27 mouse cellular contexts compared by ENCODE assay signal in the genomic region with DNA sequence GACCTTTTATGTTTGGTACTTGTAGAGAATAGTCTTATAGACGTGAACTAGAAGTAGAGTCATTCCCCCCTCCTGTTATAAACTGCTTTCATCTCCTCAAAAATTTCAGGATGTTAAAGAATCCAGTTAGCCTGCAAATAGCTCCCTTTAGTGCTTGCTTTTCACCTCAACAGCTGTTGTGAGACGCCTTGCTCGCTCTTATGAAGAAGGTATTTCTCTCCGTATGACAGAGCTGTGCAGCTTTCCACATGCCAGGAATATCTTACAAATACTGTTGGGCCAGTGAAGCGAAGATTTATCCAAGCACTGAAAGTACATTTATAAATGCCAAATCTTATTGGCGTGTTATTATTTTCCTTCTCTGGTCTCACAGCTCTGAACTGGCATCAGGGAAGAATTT.
DNase-seq lines count a peak whose midpoint lies in the region; ATAC-seq and TF ChIP-seq lines count a peak whose summit lies in the region.
"Had no signal": no experiment of that assay in that cellular context is flagged by ENCODE, and none has a peak within 500 bp of the region (broad histone marks: within the 10 kb centered on the region; RNA-seq: fewer than 3 reads in every experiment).

No protein-coding gene starts in this region.

- no peaks in the 10 kb centered on the region for H3K36me3 ChIP-seq in lung, postnatal 0 days (ENCODE audit: insufficient read depth, low read length)
- H3K36me3 ChIP-seq: embryonic facial prominence, embryonic 12.5 days; embryonic facial prominence, embryonic 15.5 days; heart, embryonic 12.5 days; heart, embryonic 15.5 days; hindbrain, embryonic 10.5 days had no signal

- ATAC-seq in frontal cortex, adult (ENCODE audit: low TSS enrichment): peak; percentile 61
- peak; percentile 83 for ATAC-seq in lung, postnatal 0 days
- ATAC-seq: forebrain, embryonic 14.5 days; forebrain, postnatal 0 days; hindbrain, postnatal 0 days; Patski had no signal

- H3K9me3 ChIP-seq in lung, postnatal 0 days (ENCODE audit: low read length): no peaks in the 10 kb centered on the region
- H3K9me3 ChIP-seq: embryonic facial prominence, embryonic 12.5 days; embryonic facial prominence, embryonic 15.5 days; heart, embryonic 12.5 days; heart, embryonic 15.5 days; hindbrain, embryonic 10.5 days; hindbrain, embryonic 13.5 days had no signal

- H3K4me3 ChIP-seq in lung, postnatal 0 days (ENCODE audit: low read depth, low read length): no peak overlapping the region
- H3K4me3 ChIP-seq: embryonic facial prominence, embryonic 12.5 days; embryonic facial prominence, embryonic 15.5 days; heart, embryonic 12.5 days; heart, embryonic 15.5 days; hindbrain, embryonic 10.5 days; hindbrain, embryonic 13.5 days had no signal

- no peak overlapping the region for H3K27ac ChIP-seq in lung, postnatal 0 days (ENCODE audit: low read length)
- H3K27ac ChIP-seq: embryonic facial prominence, embryonic 12.5 days; embryonic facial prominence, embryonic 15.5 days; heart, embryonic 15.5 days; hindbrain, embryonic 10.5 days; hindbrain, embryonic 13.5 days; hindbrain, postnatal 0 days had no signal

- TF ChIP-seq EP300 in lung, postnatal 0 days (IDR thresholded peaks at IDR 0.05): peak; percentile 90

- 61% methylated on average over 6 of the region's 6 CpGs for WGBS in lung, postnatal 0 days

- no peaks in the 10 kb centered on the region for H3K27me3 ChIP-seq in lung, postnatal 0 days (replicated peaks; ENCODE audit: insufficient read depth, low read length)
- H3K27me3 ChIP-seq: embryonic facial prominence, embryonic 12.5 days; embryonic facial prominence, embryonic 15.5 days; heart, embryonic 12.5 days; heart, embryonic 15.5 days; hindbrain, embryonic 13.5 days; Patski had no signal

- no peak overlapping the region for H3K4me2 ChIP-seq in lung, postnatal 0 days (replicated peaks; ENCODE audit: low read depth, low read length)
- H3K4me2 ChIP-seq: embryonic facial prominence, embryonic 12.5 days; embryonic facial prominence, embryonic 15.5 days; heart, embryonic 12.5 days; heart, embryonic 15.5 days; hindbrain, embryonic 13.5 days had no signal

- H3K4me1 ChIP-seq in lung, postnatal 0 days (ENCODE audit: insufficient read depth, low read depth, low read length): no peaks in the 10 kb centered on the region
- H3K4me1 ChIP-seq: embryonic facial prominence, embryonic 12.5 days; embryonic facial prominence, embryonic 15.5 days; heart, embryonic 12.5 days; heart, embryonic 15.5 days; hindbrain, embryonic 13.5 days had no signal

- no peak overlapping the region for H3K9ac ChIP-seq in lung, postnatal 0 days (replicated peaks; ENCODE audit: low read depth)
- H3K9ac ChIP-seq: embryonic facial prominence, embryonic 12.5 days; embryonic facial prominence, embryonic 15.5 days; forebrain, postnatal 0 days; heart, embryonic 12.5 days; heart, embryonic 15.5 days; hindbrain, embryonic 13.5 days had no signal

- no peak for TF ChIP-seq CTCF in lung, postnatal 0 days (IDR thresholded peaks at IDR 0.05)

- DNase-seq in frontal cortex, postnatal 25 days (ENCODE audit: low spot score in 2 of 2): no peak
- DNase-seq in lung, postnatal 0 days (ENCODE audit: low spot score): peak; percentile 30
- no peak for DNase-seq in lung, postnatal 4 days
- DNase-seq in Muller cell, postnatal 12 days (ENCODE audit: inconsistent ontology term): peak; percentile 10
- DNase-seq in telencephalon, adult 2 months (ENCODE audit: low read depth, low spot score): peak; percentile 12
- DNase-seq in kidney, adult 8-10 months: no peak
- DNase-seq: adrenal gland, postnatal 10 days; adrenal gland, postnatal 36 days; cerebellum, adult 11 months; cerebellum, adult 2 months; cerebellum, adult 9-11 months; cerebellum, postnatal 25 days; forebrain, postnatal 0 days; gastrocnemius, postnatal 14 days; heart, adult 18-20 months; heart, postnatal 10 days; heart, postnatal 36 days had no signal

Comparison
In these comparisons a context has a peak if more than half of its experiments do, and no peak if none do; other contexts are left out.
1. DNase-seq: peak in lung, postnatal 0 days (single experiment), Muller cell, postnatal 12 days (single experiment) and telencephalon, adult 2 months (single experiment); none in frontal cortex, postnatal 25 days (0 of 2), lung, postnatal 4 days (0 of 2) and kidney, adult 8-10 months (0 of 2).